Mouse (Mus musculus) hematopoietic stem cell, adult 5-6 weeks (primary cell): ENCODE data around the gene Twnk. TPM values are rescaled to one million over a fixed set of nuclear protein-coding genes. Genes with fewer than 3 reads are reported as not detected.

Experiments used
- ATAC-seq, 2 experiments: fragments of 125-278 bp in 1 of 2; replicated peaks in 1 of 2; 2 replicates each; pipeline ENCODE4 v1.8.0; 2016 to 2017; ENCODE audit warnings: inconsistent platforms in 2 of 2, mild to moderate bottlenecking in 2 of 2, moderate number of reproducible peaks in 2 of 2, low read depth in 1 of 2, moderate TSS enrichment in 1 of 2; ENCODE audit not compliant: low FRiP score in 2 of 2, poor library complexity in 2 of 2, severe bottlenecking in 2 of 2, insufficient read depth in 1 of 2, low TSS enrichment in 1 of 2
- total RNA-seq: library from RNA; stranded (forward); fragments of 172-1452, 232-1000 nt; gene quantifications from 2 replicates; pipeline ENCODE4 v1.2.3, GENCODE M21; 2017

Gene Twnk
- total RNA-seq, 1 experiment from 2014 or later: 31.0 TPM

DNA sequence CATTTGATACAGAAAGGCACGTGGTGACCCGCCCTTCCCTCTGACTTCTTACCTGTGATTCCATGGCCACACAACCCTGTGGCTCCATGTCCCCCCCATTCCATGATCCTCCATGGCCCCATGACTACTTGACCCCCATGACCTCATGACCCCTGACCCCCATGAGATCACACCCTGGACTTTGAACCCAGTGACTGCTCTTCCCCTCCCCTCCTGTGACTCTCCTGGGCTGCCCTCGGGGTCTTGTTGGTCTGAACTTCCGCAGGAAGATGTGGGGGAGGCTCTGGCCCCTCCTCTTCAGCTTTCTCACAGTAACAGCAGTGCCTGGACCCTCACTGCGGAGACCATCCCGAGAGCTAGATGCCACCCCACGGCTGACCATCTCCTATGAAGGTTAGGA lies 13.2 kb upstream of the Twnk start:
- ATAC-seq: no peak

DNA sequence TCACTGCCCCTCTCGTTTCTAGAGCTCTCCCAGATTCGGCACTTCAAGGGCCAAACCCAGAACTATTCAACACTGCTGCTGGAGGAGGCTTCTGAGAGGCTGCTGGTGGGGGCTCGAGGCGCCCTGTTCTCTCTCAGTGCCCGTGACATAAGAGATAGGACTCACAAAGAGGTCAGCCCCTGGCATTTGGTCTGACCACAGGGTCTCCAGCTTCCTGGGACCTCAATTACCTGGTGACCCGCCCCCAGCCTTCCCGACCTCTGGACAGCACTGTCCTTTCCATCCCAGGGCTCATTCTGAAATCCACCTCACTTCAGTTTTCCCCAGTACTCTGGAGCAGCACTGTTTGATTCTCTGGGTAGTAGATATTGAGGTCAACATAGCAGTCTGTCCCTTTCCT lies 12.8 kb upstream of the Twnk start:
- ATAC-seq: no peak

DNA sequence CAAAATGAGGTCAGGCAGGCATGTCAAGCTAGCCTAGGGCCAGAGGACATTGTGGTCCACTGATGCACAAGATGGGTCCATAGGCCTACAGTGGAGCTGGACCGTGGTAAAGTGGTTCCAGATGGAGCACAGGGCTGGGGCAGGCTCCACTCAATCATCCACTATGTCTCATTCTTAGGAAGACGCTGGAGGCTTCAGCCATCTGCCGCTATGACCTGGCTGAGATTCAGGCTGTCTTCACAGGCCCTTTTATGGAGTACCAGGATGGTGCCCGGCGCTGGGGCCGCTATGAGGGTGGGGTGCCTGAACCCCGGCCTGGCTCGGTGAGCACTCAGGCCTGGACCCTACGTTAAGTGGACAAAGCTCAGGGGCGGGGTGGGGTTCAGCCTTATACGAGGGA lies 7.7 kb upstream of the Twnk start:
- ATAC-seq: no peak

DNA sequence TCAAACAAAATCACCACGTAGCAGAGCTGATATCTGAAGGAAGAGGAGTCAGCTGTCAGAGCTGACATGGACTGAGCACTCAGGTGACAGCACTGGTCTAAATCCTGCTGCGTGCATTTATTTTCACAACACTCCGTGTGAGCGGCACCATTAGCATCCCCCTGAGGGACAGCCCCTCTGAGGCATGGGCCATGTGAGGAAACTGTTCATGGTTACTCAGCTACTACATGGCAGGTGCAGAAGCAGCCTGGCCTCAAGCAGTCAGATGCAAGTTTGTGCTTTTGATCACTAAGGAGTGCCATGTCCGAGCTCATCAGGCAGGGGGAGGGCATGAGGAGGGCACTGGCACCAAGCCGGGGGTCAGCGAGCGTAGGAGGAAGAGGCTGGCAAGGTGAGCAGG lies 5.8 kb upstream of the Twnk start:
- ATAC-seq: no peak

DNA sequence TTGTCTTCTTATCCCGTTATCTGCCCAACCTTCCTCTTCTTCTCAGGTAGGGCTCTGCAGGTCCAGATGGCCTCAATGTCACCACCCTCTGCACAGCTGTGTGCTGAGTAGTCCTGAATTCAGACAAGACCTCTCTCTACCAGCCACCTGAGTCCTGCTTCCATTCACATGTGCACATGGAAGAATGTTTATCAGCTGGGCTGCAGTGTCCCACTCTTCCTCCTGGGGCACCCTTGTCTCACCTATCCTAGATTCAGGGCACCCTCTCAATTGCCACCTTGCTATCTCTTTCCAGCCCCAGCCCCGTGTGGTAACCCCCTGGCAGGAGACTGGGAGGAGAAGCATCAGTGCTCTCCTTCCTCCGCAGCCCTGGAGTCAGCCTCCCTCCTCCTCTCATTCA lies 3.2 kb upstream of the Twnk start:
- no peak for ATAC-seq

DNA sequence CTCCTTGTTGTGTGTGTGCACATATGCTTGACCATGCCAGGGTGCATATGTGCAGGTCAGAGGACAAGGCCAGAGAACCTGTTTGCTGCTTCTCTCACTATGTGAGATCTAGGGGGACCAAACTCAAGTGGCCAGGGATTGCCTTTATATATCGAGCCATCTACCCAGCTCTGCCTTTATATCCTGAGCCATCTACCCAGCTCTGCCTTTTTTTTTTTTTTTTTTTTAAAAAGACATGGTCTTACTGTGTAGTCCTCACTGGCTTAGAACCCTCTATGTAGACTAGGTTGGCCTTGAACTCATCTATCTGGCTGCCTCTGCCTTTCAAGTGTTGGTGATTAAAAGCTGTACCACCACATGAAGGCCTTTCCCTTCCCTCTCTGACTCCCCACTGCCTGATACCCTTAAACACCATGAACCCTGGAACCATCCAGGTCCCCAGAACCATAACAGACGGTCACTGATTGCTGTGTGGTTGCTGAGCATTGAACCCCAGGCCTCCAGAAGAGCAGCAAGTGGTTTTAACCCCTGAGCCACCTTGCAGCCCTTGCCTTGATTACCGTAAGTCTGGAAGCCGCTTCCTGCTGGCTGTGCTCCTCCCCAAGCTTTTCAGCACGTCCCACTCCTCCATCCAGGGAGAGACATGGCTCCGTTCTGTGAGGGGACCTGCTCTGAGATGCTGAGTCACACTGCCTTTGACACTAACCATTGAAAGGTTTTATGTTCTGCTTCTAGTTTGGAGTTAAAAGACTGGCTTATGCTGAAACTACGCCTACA lies 1.5 kb upstream of the Twnk start:
- no peak for ATAC-seq

- peak; percentile 90 for ATAC-seq
Measured at GRCm38 (mm10) chr19:45005957-45006712, 672 bp downstream of the Twnk start, which contains the start of gene Mrpl43. Mrpl43 (minus strand) TSS chr19:45006442.

DNA sequence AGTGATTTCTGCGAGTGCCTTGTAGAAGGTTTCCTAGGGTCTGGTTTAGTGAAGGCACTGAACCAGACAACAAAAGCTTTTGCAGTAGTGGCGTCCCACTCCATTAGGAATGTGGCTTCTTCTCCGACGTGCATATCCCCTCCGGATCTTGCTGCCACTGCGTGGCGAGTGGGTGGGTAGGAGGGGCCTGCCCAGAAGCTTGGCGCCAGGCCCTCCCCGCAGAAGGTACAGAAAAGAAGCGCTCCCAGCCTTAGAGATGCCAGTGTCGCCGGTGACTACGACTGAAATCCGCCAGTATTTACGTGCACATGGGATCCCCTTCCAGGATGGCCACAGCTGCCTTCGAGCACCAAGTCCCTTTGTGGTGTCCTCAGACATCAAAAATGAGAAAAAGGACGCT lies 1.6 kb downstream of the Twnk start:
- no peak for ATAC-seq

DNA sequence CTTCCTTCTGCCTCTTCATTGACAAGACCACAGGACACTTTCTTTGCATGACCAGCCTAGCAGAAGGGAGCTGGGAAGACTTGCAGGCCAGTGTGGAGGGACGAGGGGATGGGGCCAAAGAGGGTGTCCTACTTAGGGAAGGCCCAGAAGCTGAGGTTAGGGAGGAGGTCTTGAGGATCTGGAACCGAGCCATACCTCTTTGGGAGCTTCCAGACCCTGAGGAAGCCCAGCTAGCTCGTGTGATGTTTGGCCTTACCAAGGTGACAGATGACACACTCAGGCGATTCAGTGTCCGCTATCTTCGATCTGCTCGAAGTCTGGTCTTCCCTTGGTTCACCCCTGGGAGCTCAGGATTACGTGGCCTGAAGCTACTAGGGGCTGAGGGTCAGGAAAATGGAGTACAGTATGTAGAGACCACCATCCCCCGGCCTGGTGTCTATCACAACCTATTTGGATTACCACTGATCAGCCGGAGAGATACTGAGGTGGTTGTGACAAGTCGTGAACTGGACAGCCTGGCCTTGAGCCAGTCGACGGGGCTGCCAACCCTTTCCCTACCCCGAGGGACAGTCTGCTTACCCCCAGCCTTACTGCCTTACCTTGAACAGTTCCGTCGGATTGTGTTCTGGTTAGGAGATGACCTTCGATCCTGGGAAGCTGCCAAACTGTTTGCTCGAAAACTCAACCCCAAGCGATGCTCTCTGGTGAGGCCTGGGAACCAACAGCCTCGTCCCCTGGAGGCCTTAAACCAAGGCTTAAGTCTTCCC lies 2.1 kb downstream of the Twnk start:
- ATAC-seq: no peak

DNA sequence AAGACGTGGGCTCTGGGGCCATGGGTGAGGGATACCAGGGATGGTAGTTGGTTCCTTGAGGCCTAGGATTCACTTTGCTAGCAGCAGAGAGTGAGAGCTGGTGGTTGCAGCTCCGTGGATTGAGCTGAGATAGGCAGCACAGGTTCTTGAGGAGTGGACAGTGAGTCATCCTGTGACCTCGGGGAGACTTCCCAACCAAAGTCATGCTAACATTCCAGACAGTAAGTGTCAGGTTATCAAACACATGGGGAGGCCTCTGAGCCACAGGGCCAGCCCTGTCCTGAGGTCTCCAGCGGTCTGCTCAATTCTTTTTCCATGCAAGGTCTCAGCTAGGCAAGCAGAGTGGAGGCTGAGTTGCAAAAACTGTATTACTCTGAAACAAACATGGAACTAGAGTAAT lies 5.2 kb downstream of the Twnk start:
- no peak for ATAC-seq

GRCm38 (mm10) chr19:45012219-45012618 lies 6.8 kb downstream of the Twnk start:
- ATAC-seq: no peak

DNA sequence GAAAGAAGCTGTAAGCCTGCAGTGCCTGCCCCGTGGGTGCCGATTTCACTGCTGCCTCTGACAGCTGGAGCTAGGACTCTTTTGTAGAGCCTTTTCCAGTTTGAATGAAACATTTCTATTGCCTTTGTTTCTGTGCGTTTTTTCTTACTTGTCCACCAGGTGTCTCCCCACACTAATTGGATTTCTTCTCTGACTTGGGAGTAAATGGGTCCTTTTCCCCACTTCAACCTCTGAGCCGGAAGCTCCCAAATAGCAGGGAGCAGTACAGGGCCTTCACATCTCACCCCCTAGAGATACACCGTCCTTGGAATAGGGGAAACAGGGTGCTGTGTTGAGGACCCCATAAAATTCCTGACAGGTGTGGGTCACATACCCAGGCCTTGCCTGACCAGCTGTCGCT lies 7.2 kb downstream of the Twnk start:
- no peak for ATAC-seq

GRCm38 (mm10) chr19:45013581-45014225 lies 8.2 kb downstream of the Twnk start:
- ATAC-seq: no peak

DNA sequence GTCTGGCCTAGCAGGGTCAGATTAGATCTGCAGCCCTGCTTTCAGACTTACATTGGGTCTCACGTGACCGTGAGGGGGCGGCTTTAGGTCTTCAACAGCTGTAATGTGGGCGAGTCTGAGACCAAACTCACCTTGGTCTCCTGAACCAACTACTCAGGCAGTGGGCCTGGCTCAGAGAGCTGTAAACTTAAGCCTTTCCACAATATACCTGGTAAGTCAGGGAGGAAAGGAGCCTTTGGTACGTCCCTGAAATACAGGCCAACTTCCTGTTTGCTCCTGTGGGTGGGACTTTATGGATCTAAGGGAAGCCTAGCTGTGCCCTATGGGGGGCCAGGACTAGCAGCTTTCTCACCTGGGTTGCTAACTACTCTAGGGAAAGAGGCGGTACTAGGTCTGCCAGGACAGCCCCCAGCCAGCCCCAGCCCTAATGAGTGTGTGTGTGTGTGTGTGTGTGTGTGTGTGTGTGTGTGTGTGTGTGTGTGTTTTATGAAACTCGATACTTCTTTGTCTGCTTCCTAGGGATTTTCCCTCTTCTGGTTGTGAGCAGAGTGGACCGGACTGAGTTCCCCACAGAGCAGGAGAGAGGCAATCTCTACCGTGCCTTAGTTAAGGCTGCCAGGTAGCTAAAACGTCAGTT lies 9.0 kb downstream of the Twnk start, which contains the start of gene Lzts2:
TSS of gene Lzts2 (plus strand) at position 80 of the 637 bp plus-strand sequence.
- ATAC-seq: no peak

DNA sequence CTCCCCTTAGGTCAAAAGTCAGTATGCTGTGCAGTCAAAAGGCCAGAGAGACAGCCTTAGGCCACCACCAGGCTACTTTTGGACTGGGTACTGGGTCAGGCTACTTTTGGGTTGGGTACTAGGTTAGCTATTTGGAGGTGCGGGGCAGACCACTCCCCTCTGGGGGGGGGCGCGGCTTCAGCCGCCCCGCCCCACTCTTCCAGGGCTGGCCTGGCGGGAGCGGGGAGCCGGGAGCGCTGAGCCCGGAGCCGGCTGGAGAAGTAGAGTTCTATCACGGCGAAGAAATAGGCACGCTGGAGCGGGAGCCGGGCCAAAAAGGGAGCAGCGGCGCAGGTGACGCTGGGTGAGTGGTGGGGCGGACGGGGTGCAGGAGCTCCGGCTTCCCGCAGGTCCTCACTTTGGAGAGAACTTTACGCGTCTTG lies 9.5 kb downstream of the Twnk start:
- no peak for ATAC-seq

GRCm38 (mm10) chr19:45015518-45016281 lies 10.2 kb downstream of the Twnk start:
- ATAC-seq: peak; percentile 18 to 22; a peak in 3 of 4 replicates
